Mouse (Mus musculus): ENCODE results near the gene Uhrf1.

The Uhrf1 gene

GRCm38 (mm10) chr17:56302363-56302996 lies 641 bp upstream of the Uhrf1 start:
- DNase-seq: peak; percentile 64

- DNase-seq: peak; percentile 97
Observed at GRCm38 (mm10) chr17:56303847-56304586, 896 bp downstream of the Uhrf1 start.

DNA sequence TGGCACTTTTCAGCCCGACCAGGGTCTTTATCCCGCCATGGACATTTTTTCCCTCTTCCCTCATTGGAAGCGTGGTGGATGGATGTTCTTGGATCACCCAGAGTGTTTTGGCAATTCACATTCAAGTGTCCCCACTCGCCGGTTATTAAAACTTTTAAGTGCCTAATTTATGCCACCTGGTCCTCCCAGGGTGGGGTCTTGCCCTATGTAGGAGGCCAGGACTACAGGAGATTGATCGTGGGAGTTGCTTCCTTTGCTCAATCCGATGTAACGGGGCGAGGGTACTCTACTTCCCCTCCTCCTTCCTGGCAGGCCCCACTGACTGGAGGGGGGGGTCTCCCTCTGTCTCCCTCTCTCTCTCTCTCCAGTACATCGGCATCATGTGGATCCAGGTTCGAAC lies 1.6 kb downstream of the Uhrf1 start:
- DNase-seq: no peak

DNA sequence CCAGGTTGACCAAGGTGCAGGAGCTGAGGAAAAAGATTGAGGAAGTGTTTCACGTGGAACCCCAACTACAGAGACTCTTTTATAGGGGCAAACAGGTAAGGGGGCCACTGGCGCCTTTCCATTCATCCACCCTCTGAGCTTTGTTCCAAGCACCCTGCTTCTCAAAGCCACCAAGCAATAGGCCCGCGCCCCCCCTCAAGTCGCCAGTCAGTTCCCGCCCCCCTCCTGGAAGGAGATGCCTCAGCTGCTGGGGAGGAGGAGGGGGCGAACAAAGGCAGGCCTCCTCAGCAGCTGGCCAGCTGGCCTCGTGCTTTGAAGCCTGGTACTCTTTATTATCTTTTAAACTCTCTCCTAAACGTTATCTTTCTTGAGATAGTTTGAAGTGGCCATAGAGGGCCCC lies 2.0 kb downstream of the Uhrf1 start:
- DNase-seq: no peak

DNA sequence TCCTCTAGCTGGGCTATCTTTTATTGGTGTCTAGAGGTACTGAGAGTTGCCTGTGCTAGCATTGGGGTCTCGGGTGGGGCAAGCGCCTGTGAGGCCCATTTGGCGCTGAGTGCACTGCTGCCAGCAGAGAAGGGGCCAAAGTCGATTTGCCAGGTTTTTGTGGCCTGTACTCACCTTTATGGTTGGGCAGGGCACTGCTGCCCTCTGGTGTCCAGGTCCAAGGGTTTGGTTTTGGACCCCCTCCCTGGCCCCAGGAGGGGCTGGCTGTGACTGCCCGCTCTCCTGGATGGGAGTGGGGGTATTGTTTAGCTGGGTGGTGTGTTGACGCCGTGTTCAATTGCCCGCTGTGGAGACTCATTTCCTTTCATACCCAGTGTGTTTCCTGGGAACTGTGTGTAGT lies 2.7 kb downstream of the Uhrf1 start:
- peak; percentile 62 for DNase-seq

- DNase-seq: peak; percentile 76
Observed at GRCm38 (mm10) chr17:56308088-56308487, 5.0 kb downstream of the Uhrf1 start.

DNA sequence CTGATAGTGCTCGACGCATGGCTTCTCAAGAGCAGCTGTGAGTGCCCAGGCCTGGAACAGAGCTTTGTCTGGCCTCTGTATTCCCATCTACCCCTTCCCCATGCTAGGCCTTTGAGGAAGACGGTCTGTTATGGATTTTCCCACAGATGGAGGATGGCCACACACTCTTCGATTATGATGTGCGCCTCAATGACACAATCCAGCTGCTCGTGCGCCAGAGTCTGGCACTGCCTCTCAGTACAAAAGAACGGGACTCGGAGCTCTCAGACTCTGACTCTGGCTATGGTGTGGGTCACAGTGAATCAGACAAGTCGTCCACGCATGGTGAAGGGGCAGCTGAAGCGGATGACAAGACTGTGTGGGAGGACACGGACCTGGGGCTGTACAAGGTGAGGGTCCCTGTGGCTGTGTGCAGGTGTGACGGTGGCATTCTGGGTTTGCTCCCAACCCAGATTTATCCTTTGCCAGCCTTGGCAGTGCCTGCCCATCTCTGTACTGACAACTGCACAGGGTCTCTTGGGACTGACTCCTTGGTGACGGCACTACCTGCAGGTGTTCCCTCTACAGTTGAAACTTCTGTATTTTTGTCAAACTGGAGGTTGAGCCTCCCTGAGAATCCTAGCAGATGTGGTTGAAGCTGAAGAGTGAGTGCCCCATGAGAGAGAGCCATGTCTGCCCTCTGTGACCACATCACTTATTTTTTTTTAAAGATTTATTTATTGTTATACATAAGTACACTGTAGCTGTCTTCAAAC lies 6.2 kb downstream of the Uhrf1 start:
- no peak for DNase-seq

DNA sequence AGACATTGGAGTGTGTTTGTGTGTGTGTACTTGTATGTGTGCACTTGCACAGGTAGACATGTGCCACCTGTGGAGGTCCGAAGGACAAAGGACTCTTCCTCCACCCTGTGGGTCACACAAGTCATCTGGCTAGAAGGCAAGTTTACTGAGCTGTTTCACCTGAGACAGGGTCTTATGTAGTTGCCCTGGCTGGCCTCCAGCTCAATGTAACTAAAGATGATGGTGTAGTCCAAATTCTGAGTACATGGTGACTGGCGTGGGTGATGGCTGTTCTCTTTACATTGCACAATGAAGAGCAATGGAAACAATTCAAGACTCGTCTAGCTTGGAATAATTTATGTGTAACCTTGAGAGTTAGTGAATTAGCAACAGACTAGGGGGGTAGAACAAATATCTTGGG lies 21.3 kb downstream of the Uhrf1 start:
- DNase-seq: no peak

GRCm38 (mm10) chr17:56325450-56326152 lies 22.5 kb downstream of the Uhrf1 start, which contains the start of gene Kdm4b:
Gene Kdm4b (plus strand): TSS chr17:56326062.
- peak; percentile 99 for DNase-seq

DNA sequence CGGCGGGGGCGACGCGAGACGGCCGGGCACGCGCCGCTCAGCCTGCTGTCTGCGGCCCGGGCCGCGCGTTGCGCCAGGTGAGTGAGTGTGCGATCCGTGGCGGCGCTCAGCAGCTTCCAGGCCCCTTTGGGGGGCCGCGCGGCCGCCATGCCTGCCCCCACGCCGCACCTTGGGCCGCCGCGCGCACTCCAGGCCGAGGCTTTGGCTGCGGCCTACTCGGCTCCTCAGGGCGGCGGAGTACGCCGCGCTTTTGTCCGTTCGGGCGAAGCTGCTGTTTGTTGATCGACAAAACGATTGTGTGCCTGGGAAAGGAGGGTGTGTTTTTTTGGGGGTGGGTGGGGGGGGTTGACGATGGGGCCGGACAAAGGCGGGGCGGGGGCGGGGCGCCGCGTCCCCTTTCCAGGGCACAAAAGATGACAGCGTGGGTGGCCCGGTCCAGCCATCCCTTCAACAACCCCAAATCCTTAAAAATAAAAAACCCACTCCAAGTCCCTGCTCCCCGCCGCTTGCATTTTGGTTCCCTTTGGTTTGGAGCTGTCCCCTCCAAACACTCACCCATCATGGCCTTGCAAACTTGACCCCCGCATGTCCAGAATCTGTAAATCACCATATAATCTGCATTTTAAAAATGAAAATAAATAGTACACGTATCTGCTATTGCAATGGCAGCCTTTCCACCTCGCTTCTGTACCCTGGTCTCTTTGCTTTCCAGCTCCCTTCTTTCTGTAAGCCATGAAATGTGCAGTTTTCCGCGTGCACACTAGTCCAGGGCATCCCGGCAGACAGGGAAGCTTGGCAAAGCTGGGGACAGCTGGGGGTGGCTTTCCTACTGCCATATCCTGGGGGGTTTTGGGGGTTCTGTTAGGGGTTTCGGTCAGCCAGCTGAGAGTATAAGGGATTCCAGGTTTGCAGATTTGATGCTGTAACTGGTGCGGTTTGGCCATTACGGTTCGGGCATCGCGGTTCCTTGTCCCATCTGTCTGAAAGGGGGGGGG lies 23.3 kb downstream of the Uhrf1 start:
- peak; percentile 53 for DNase-seq

DNA sequence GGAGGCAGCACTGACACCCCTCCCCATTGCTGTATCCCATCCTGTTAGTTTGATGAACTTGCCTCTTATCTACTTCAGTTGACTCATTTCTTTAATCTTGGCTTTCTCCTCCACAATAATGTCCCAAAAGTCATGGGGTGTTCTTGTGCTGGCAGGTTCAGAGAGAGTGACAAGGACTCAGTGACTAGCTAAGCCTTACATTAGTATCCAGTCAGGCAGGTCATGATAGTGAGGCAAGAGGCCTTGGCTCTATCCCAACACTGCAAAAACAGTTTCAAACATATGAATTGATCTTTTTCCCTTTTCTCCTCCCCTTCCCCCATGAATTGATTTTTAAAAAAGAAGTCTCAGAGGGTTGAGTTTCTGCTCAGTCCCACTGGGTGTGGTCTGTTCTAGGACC lies 26.1 kb downstream of the Uhrf1 start:
- DNase-seq: no peak

DNA sequence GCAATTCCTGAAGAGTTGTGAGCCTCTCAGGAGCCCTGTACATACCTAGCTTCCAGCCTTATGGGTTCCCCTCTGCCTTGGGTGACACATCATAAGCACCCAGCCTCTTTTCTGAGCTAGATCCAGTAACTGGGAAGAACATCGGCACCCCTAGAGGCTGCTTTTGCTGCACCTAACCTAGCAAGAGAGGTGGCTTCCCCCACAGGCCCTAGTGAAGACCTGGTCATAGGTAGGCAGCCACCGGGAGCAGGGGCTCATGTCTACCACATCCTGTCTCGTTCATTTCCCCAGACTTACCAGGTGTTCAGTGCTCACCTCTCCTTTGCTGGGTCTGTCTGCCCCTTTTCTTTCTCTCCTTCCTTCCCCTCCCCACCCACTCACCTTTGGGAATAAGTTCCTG lies 27.2 kb downstream of the Uhrf1 start:
- DNase-seq: no peak

GRCm38 (mm10) chr17:56331256-56331655 lies 28.1 kb downstream of the Uhrf1 start:
- no peak for DNase-seq

DNA sequence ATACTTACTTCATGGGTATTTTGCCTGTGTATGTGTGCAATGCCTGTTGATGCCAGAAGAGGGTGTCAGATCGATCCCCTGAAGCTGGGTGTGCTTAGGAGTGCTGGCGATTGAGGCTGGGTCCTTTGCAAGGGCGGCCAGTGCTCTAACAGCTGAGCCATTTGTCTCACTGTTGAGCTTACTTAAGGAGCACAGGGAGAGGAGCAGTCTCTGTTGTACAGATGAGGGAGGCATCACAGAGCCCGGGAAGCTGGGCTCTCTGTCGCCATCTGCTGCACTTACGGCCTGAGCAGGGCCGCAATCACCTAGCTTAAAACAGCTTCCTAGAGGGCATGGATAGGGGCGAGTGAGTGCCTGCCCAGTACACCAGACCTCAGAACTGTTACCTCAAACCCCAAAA lies 29.9 kb downstream of the Uhrf1 start:
- no peak for DNase-seq

DNA sequence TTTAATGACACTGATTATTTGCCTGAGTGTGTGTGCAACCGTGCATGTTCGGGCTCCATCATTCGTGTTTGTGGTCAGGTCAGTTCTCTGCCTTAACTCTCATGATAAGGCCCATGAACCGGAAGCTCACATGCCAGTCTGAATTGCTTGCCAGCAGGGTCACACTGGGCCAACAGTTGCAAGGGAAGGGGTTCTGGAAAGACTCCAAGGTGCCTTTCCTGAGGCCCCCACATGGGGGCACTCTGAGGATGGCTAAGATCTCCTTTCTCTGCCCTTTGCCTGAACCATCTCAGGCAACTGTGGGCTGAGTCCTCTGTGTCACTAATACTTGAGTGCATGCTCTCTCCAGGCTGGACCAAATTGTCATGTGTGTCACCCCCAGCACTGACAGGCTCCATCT lies 34.1 kb downstream of the Uhrf1 start:
- peak; percentile 81 for DNase-seq

DNA sequence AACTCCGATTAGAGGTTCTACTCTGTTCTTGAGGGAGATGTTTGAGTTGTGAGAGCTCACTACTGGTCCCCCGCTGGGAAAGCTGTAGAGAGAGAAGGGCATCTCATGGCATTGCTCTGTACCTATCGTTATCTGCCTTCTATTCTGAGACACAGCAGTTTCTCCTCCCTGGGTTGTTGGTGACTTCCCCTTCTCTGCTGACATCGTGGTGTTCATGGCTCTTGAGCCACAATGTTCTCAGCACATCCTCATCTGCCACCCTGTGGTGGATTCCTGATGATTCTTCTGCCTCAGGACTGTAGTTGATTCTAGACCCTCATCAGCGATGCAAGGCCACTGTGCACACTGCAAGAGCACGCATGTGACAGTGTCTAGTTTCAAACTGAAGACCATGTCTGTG lies 34.7 kb downstream of the Uhrf1 start:
- DNase-seq: no peak

GRCm38 (mm10) chr17:56338909-56339308 lies 35.8 kb downstream of the Uhrf1 start:
- peak; percentile 38 for DNase-seq

DNA sequence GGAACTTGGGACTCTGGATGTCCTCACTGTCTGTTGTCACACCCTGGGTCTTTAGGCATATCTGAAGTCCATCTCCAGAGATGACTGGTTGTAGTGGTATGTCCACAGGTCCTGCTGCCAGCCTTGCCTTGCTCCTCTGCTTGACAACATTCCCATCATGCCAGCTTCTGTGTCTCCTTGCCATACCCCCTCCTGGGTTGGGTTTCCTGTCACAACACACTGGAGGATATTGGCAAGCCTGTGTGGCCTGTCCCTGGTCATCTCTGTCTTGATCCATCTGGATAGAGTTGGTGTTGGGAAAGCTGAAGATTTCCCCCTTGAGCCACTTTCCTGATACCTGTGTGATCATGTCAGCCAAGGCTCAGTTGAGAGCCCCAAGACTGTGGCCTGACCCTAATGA lies 37.6 kb downstream of the Uhrf1 start:
- no peak for DNase-seq

DNA sequence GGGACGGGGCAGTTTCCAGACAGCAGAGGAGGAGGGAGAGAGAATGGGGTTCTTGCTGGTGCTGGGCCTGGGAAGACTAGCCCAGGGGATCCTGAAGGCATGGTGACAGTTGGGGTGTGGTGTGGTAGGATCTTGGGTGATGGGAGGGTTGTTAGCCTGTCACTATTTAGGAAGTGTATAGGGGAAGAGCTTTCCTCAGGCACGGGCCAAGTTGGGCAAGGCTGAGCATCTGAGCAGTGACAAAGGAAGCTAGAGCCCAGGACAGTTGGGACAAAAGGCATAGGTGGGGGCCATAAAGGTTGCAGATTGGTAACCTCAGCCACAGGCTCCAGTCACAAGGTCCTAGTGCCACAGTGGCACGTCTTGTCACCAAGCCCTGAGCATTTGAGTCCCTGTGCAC lies 40.3 kb downstream of the Uhrf1 start:
- DNase-seq: no peak

DNA sequence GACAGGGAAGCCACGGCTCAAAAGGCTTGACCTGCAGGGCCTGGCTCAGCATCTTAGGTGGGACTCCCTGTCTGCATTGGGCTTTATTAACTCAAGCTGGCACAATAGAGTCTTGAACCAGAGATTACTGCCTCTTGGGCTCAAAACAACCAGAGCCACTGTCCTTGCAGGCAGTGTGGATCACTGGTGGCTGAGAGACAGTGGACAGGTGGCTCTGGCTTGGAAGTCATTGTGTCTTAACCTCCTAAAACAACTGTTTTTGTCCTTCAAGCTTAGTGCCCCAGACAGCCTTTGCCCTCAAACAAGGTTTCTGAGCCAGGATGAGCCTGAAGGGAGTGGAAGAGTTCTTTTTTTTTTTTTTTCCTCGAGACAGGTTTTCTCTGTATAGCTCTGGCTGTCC lies 42.2 kb downstream of the Uhrf1 start:
- no peak for DNase-seq

DNA sequence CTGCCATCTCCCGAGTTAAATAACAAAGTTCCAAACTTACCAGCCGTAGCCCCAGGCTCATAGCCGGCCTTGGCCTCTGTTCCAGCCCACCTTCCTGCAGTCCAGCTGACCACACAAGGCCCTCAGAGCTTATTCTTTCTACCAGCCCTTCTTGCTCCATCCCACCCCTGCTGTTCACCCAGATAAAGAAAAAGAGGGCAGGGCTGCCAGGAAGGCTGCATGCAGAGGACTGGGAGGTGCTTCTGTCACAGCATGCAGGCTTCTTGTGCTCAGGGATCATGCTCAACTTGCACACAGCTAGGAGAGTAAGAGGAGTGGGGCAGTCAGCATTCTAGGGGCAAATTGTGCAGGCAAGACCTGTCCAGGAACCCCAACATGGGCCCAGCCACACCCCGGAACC lies 45.0 kb downstream of the Uhrf1 start:
- DNase-seq: no peak

DNA sequence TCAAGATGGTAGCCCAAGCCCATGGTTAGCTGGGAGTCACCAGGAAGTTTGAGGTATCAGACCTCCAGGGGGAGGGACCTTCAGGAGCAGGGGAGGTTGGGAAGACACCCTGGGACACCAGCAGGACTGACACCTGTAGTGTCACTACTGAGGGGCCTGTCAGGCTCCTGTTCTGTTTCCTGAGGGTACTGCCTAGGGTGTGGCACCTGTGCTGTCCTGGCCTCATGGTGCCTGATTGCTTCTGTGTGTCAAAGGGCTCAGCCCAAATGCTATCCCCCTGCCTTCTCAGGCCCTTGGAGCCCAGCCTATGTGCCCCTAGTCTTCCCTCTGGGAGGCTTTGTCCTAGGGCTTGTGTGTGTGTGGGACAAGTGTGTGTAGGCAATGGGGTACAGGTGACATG lies 45.5 kb downstream of the Uhrf1 start:
- DNase-seq: no peak
